Mouse (Mus musculus) granulocyte monocyte progenitor cell, adult 5-6 weeks (primary cell): ENCODE measurements around the gene Mast4. TPM values are rescaled to one million over a fixed set of nuclear protein-coding genes. Genes with fewer than 3 reads are reported as not detected.

ENCODE experiments used
- ATAC-seq: replicated peaks from 2 replicates; pipeline ENCODE4 v1.8.0; 2016; ENCODE audit warnings: mild to moderate bottlenecking, moderate TSS enrichment, inconsistent platforms; ENCODE audit not compliant: poor library complexity, severe bottlenecking
- total RNA-seq, 2 experiments: library from RNA; stranded (forward) in 1 of 2; stranded (reverse) in 1 of 2; fragments of 200-712, 200-1000 nt in 1 of 2; fragments of >200 nt in 1 of 2; fragmentation: Nextera tagmentation in 1 of 2; gene quantifications; 2 replicates each; pipeline ENCODE4 v1.2.3; 2014 to 2017

Gene Mast4
- total RNA-seq, 2 experiments from 2014 or later = 0.88 to 8.0 TPM

DNA sequence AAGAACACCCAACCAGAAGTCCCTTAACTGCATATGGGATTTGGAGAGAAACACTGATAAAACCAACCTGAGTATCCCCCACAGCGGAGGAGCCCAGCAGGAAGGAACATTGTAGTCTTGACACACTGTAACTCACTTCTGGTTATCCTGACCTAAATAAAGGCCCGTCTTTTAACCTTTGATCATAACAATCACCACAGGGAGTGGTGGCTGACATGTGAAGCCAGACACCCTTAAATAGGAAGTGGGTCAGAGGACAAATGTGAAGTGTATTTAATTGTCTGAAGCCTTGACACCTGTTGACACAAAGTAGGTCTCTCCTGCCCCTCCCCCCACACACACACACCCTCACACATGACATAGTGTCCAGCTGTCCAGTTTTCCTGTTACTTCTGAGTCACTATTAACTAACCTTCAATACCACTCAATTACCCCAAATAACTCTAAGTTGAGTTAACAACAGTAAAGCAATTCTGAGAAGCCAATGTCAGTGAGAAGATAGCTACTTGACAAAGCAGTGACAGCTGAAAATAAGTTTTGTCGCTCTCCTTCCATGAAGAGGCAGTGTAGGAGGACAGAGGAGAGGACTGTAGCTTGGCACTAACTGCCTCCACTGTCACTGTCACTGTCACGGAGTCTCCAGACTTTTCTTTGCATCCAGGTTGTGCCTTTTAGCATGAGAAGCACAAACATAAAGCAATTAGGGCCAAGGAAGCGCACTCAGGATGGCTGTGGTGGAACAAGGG is 87.2 kb downstream of the Mast4 start:
- ATAC-seq = no peak

- ATAC-seq = no peak
Observed at GRCm38 (mm10) chr13:103245431-103245830, 88.9 kb downstream of the Mast4 start.

DNA sequence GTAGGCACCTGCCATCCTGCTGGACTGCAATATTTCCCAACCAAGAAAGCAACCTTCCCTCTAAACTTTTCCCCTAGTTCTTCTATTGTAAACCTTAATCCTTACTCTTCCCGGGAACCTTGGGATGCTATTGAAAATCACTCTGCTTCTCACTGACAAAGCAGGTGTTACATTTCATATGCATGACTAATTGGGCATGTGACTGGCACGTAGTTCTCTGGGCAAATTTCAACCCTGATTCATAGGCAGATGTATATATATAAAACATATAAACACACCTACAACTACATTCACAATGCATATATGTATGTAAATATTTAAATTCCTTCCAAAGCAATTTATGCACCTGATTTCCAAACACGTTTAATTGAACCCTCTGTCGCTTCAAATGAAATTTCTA is 90.2 kb downstream of the Mast4 start:
- ATAC-seq = no peak

- no peak for ATAC-seq
Observed at GRCm38 (mm10) chr13:103241092-103241491, 93.2 kb downstream of the Mast4 start.

GRCm38 (mm10) chr13:103239654-103240053 is 94.6 kb downstream of the Mast4 start:
- ATAC-seq = no peak

GRCm38 (mm10) chr13:103238034-103238705 is 96.1 kb downstream of the Mast4 start:
- ATAC-seq = no peak

- ATAC-seq = no peak
Observed at GRCm38 (mm10) chr13:103232171-103232570, 102.1 kb downstream of the Mast4 start.

- no peak for ATAC-seq
Observed at GRCm38 (mm10) chr13:103229069-103229468, 105.2 kb downstream of the Mast4 start.

GRCm38 (mm10) chr13:103225895-103226815 is 108.1 kb downstream of the Mast4 start:
- no peak for ATAC-seq

DNA sequence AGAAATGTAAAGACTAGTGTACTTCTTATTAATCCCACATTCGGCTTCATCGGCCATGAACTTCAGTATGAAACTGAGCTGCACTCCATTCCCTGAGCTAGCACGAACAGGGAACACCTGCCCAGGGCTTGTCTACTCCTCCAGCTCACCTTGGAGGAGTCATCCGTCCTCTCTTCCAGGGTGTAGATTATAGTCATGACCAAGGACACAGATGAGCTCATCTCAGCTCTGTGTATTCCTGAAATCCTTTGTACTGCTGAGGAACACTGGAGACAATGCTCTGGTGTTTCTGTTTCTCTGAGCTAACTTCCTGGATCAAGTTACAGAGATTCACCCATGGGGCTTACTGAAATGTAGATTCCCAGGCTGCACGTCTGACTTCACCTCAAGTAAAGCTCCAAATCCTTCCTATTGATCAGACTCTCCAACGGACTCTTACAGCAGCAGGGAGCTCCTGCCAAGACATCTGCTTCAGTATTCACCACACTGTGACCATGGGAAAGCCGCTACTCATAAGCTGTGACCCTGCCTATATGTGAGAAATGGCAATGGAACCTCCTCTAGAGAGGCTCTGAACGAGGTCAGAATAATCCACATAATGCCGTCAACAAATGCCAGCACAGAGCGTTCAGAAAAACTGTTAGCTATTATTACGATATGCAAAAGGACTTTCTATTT is 108.9 kb downstream of the Mast4 start:
- ATAC-seq = no peak

- no peak for ATAC-seq
Observed at GRCm38 (mm10) chr13:103220479-103221064, 113.7 kb downstream of the Mast4 start.

GRCm38 (mm10) chr13:103219999-103220398 is 114.3 kb downstream of the Mast4 start:
- ATAC-seq = no peak

- no peak for ATAC-seq
Observed at GRCm38 (mm10) chr13:103217486-103217885, 116.8 kb downstream of the Mast4 start.

DNA sequence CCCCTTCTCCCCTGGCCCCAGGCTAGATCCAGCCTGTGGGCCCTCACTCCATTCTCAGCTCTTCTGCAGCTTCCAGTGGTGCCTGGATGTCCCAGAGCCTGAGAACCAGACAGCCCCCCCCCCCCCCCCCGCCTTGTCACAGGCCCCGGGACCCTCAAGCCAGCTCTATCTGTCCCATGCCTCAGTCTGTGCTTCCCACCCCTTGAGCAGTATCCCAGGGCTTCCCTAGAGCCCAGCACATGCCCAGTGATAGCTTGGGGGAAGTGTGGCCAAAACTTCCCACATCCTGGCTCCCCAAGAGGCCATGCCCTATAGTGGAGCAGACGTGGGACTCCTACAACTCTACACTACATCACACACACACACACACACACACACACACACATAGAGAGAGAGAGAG is 119.8 kb downstream of the Mast4 start:
- no peak for ATAC-seq

DNA sequence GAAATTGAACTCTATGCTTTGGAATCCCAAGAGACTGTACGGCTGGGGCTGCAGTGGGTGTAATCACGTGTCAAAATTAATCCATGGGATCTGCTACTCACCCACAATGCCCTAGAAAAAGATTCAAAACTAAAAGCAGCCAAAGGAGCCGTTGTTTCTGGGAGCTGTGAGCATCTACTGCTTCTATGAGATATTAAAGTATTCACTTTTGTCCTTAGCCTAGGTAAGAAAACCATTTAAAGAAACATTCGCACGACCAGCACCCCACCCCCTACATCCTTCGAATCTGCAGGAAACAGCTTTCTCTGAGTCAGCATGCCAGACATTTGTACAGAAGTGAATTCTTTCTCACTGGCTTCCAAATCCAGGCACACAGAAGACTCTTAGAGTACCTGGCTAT is 122.3 kb downstream of the Mast4 start:
- no peak for ATAC-seq

GRCm38 (mm10) chr13:103211501-103211941 is 122.8 kb downstream of the Mast4 start:
- no peak for ATAC-seq

DNA sequence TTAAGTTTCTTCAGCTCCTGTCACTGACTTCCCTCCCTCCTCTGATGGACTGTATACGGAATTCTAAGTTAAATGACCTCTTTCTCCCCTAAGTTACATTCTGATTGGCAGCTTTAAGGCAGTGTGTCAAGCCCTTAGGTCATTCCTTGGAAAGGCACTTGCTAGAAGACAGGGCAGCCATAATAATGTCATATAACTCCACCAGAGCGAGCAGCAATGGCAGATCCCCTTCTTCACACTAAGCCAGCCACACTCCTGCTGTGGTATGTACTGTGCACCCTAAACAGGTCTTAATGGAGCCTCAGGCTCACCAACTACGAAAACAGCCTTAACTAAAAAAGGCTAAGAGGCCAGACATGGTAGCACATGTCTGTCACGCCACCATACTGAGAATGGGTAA is 123.6 kb downstream of the Mast4 start:
- no peak for ATAC-seq

GRCm38 (mm10) chr13:103207199-103207598 is 127.1 kb downstream of the Mast4 start:
- ATAC-seq = no peak

- ATAC-seq = no peak
Observed at GRCm38 (mm10) chr13:103206644-103207043, 127.7 kb downstream of the Mast4 start.

- ATAC-seq = no peak
Observed at GRCm38 (mm10) chr13:103205191-103205590, 129.1 kb downstream of the Mast4 start.
